Mouse (Mus musculus) G1E (cell line): Measurements from ENCODE around the gene Gm3776. TPM values are rescaled to one million over a fixed set of nuclear protein-coding genes. Genes with fewer than 3 reads are reported as not detected.
A peak's percentile ranks its signal among the peaks of the same experiment; 100 is the strongest.
"Not testable (repeated sequence)": the region's sequence is repeated elsewhere in the genome, so short reads cannot be mapped to it uniquely, and the experiment has no call there.

Experiments
- ATAC-seq: 2 replicates; pipeline ENCODE4 v1.8.0; 2016; ENCODE audit warnings: mild to moderate bottlenecking; ENCODE audit not compliant: insufficient number of reproducible peaks, poor library complexity, low FRiP score, severe bottlenecking; ENCODE audit errors: extremely low read depth
- DNase-seq: peaks from one replicate; pipeline ENCODE4 v3.0.0; 2012; ENCODE audit warnings: low spot score
- H3K27me3 ChIP-seq: 2 replicates; pipeline ENCODE4 v1.6.1; 2012; ENCODE audit warnings: mild to moderate bottlenecking, low read length, inconsistent platforms; ENCODE audit not compliant: insufficient read depth
- H3K36me3 ChIP-seq: replicated peaks from 2 replicates; pipeline ENCODE3; 2012; ENCODE audit warnings: mild to moderate bottlenecking, inconsistent platforms
- H3K4me1 ChIP-seq: 2 replicates; pipeline ENCODE4 v1.6.1; 2012; ENCODE audit warnings: low read depth, low read length, inconsistent platforms, mixed read lengths; ENCODE audit not compliant: insufficient read depth
- H3K4me3 ChIP-seq: 2 replicates; pipeline ENCODE4 v1.5.1; 2012; ENCODE audit warnings: low read depth, mild to moderate bottlenecking, inconsistent platforms, low read length, moderate library complexity, mixed read lengths
- H3K9me3 ChIP-seq: replicated peaks from 2 replicates; pipeline ENCODE4 v1.6.1; 2012; ENCODE audit warnings: inconsistent platforms
- polyA plus RNA-seq: library from polyadenylated mRNA; stranded (reverse); fragments of >175 nt; gene quantifications from 2 replicates; pipeline ENCODE4 v1.2.3, GENCODE M21; 2012
- total RNA-seq, 2 experiments: library from RNA; stranded (forward) in 1 of 2; stranded (reverse) in 1 of 2; fragments of 200-1000 nt in 1 of 2; fragments of >200 nt in 1 of 2; fragmentation: Nextera tagmentation in 1 of 2; gene quantifications; 2 replicates each; pipeline ENCODE4 v1.2.3; 2014 to 2017

Gm3776 gene
- total and polyA plus RNA-seq, 3 experiments: not detected

- not testable (repeated sequence) for H3K36me3 ChIP-seq, ATAC-seq, H3K9me3 ChIP-seq, H3K4me3 ChIP-seq, DNase-seq, H3K27me3 ChIP-seq, H3K4me1 ChIP-seq
Measured at GRCm38 (mm10) chr9:78255683-78256470, 1.1 kb upstream of the Gm3776 start.

GRCm38 (mm10) chr9:78259688-78260087, 2.8 kb downstream of the Gm3776 start:
- ATAC-seq: peak; percentile 57
- not testable (repeated sequence) for H3K27me3 ChIP-seq, DNase-seq, H3K9me3 ChIP-seq, H3K36me3 ChIP-seq, H3K4me1 ChIP-seq, H3K4me3 ChIP-seq

- H3K27me3 ChIP-seq, H3K4me1 ChIP-seq, H3K36me3 ChIP-seq, H3K4me3 ChIP-seq, DNase-seq, H3K9me3 ChIP-seq: not testable (repeated sequence)
- ATAC-seq: peak; percentile 22; the same call in 1 of the 2 replicates
Measured at GRCm38 (mm10) chr9:78270945-78271344, 14.0 kb downstream of the Gm3776 start.

GRCm38 (mm10) chr9:78282002-78282711, 25.2 kb downstream of the Gm3776 start:
- not testable (repeated sequence) for H3K27me3 ChIP-seq

GRCm38 (mm10) chr9:78289063-78289462, 32.1 kb downstream of the Gm3776 start:
- H3K9me3 ChIP-seq, DNase-seq, H3K4me3 ChIP-seq, H3K4me1 ChIP-seq, H3K36me3 ChIP-seq, ATAC-seq, H3K27me3 ChIP-seq: not testable (repeated sequence)

More at GRCm38 (mm10) chr9:78282002-78282711, 25.2 kb downstream of the Gm3776 start:
- H3K36me3 ChIP-seq, DNase-seq, ATAC-seq, H3K4me1 ChIP-seq, H3K9me3 ChIP-seq, H3K4me3 ChIP-seq: not testable (repeated sequence)

GRCm38 (mm10) chr9:78289723-78290122, 32.8 kb downstream of the Gm3776 start, which contains the start of gene Gm10639:
Gene Gm10639, plus strand, starts transcription at chr9:78289923.
- not testable (repeated sequence) for H3K4me1 ChIP-seq, H3K36me3 ChIP-seq, DNase-seq, H3K27me3 ChIP-seq, ATAC-seq, H3K4me3 ChIP-seq, H3K9me3 ChIP-seq

GRCm38 (mm10) chr9:78292462-78292861, 35.5 kb downstream of the Gm3776 start:
- ATAC-seq, H3K4me3 ChIP-seq, H3K9me3 ChIP-seq: not testable (repeated sequence)

GRCm38 (mm10) chr9:78293683-78294082, 36.8 kb downstream of the Gm3776 start:
- H3K27me3 ChIP-seq, ATAC-seq, H3K4me1 ChIP-seq, H3K4me3 ChIP-seq, H3K9me3 ChIP-seq, DNase-seq, H3K36me3 ChIP-seq: not testable (repeated sequence)

More at GRCm38 (mm10) chr9:78292462-78292861, 35.5 kb downstream of the Gm3776 start:
- not testable (repeated sequence) for H3K36me3 ChIP-seq, H3K4me1 ChIP-seq, H3K27me3 ChIP-seq, DNase-seq

GRCm38 (mm10) chr9:78294781-78295180, 37.9 kb downstream of the Gm3776 start:
- H3K27me3 ChIP-seq, H3K9me3 ChIP-seq, DNase-seq, H3K36me3 ChIP-seq, H3K4me3 ChIP-seq, ATAC-seq, H3K4me1 ChIP-seq: not testable (repeated sequence)
